Mouse (Mus musculus) T-cell, adult 2 months (primary cell): ENCODE data around the gene Smim6.

ENCODE experiments used
- DNase-seq: peaks from one replicate; pipeline ENCODE4 v3.0.0; 2022; ENCODE audit warnings: low spot score

Gene Smim6

DNA sequence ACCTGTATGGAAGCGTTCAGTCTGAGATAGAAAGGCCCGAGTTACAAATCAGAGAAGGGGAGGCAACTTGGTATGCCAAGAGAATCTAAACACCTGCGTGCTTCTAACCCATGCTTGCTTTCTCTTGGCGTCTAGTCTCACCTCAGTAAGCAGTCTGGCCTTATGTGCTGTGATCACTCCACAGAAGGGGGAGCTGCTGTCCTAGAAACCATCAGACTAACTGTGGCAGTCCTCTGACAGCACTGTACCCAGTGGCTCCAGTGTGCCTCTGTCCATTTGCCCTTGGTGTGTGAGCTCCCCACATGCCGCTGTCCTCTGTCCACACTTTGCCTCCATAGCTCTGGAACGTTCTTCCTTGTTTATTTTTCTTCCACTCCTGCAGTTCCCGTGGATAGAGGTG, 30.2 kb downstream of the Smim6 start:
- DNase-seq: no peak

GRCm38 (mm10) chr11:115945247-115945646, 33.4 kb downstream of the Smim6 start:
- DNase-seq: no peak

DNA sequence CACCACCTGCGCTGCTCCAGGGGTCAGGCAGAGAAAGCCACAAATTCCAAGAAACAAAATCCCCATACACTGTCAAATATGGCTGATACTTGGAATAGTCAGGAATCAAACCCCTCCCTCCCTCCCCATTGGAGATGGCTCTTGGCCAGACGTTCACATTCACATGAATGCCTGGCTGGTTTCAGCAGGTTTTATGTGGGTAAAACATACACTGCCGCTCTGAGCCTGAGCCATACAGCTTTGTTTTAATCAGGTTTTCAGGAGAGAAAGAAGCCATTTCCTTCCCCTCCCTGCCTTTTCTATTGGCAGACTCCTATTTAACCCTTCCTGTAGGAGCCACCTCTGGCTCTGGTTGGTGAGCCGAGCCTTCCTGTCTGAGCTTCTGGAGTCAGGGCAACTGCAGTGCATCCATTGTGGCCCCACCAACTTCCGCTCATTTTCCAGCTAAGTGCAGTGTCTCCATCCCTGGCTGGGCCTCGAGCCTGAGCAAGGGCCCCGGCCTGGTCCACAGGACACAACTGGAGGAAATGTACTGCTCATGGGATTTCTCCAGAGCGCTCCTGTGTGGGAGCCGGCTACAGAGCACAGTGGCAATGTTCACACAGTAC, 34.5 kb downstream of the Smim6 start:
- DNase-seq: no peak

- no peak for DNase-seq
These were observed 36.5 kb downstream of the Smim6 start for GRCm38 (mm10) chr11:115948316-115948715.

- DNase-seq: no peak
These were observed 38.9 kb downstream of the Smim6 start for GRCm38 (mm10) chr11:115950719-115951118.

GRCm38 (mm10) chr11:115954712-115955111, 42.9 kb downstream of the Smim6 start:
- DNase-seq: no peak

DNA sequence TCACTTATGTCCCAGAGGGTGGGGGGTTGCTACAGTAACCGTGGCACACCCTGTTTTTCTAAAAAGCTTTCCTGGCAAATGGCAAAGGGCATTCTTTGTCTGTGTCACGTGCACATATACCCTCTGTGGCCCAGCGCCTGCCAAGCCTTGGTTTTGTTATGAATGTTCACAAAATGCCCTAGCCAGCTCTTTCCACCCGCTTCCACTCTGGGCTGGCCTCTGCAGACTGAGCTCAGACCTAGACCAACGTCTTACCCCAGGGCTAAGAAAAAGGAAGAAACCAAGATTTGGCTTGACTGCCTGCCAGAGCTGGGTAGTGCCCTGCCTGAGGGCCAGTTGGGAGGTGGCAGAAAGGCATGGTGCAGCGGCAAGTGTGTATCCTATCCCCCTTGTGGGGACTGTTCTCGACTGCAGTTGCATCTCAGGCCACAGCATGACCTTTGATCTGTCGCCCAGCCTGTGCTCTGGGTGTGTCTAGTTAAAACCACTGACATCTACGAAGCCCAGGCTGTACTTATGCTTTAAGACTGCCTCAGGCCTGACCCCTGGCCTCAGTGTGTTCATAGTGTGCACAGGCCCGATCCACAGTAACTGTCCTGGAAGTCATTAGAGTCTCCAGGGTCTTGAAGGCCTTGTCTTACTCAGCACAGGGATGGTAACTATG, 43.5 kb downstream of the Smim6 start:
- no peak for DNase-seq

DNA sequence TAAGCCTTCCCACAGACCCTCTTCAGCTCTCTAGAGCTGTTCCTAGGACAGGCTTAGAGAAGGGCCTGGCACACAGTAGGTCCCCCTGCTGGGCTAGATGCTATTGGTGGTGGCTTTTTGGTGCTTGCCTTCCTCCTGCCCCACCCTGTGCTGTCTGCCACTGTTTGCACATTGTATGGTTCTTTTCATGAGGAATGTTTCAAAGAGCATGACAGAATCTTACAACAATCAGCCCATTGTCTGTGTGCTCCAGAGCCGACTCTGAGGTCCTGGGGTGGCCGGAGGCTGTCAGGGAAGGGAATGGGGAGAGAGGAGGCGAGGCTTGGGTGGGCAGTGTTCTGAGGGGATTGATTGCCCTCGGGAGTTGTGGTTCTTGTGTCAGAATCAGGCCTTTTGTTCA, 44.6 kb downstream of the Smim6 start:
- DNase-seq: no peak

DNA sequence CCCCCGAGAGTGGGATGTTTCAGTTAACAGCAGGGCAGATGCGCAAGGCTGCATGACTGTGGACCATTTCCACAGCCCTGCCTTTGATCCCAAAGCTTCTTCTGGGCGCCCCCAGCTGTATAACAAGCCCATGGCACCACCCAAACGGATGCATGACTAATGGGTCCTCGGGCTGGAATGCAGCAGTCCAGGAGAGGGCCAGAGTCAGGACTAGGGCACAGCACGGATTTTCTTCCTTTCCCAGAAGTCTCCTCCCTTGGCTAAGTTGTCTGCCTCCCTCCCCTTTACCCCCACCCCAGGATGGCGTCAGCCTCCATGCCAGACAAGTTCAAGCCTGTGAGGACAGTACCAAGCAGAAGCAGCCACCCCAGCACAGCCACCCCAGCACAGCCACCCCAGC, 46.2 kb downstream of the Smim6 start:
- DNase-seq: no peak

DNA sequence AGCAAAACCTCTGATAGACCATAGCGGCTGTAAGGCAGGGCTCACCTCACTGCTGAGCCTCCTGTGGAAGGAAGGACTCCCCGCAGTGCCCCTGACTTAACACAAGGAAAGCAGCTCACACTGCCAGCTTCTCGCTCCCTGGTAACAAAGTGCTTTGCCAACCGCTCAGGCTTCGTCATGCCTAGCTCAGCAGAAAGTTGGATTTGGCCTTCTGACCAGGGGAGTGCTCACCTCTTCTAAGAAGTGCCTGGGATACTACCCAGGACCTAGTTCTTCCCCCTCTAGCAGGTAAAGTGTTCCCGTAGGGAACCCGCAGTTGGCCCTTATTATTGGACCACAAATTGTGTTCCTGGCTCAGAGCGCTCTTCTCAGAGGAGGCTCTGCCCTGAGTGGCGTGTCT, 47.2 kb downstream of the Smim6 start:
- DNase-seq: no peak

- DNase-seq: no peak
These were observed 51.0 kb downstream of the Smim6 start for GRCm38 (mm10) chr11:115962651-115963412.
